Mouse (Mus musculus) gastrocnemius, postnatal 36 days (tissue): ENCODE results near the gene Pnkd. TPM values are rescaled to one million over a fixed set of nuclear protein-coding genes. Genes with fewer than 3 reads are reported as not detected.
A peak's percentile ranks its signal among the peaks of the same experiment; 100 is the strongest.

Experiments used
- DNase-seq, 2 experiments: peaks; one replicate each; pipeline ENCODE4 v3.0.0; 2022
- intact Hi-C: fragments of 180-260 bp; cut with DNase I; formaldehyde crosslinking; loops from one replicate; pipeline ENCODE4 v1.15.1; 2025
- total RNA-seq, 2 experiments: library from RNA; stranded (reverse); gene quantifications; 2 replicates each; pipeline ENCODE4 v1.2.3; 2021

Gene Pnkd
- total RNA-seq, 2 experiments from 2014 or later: 53.4 to 54.8 TPM

GRCm38 (mm10) chr1:74343161-74343560, 58.4 kb downstream of the Pnkd start:
- intact Hi-C loops: no loop called here

DNA sequence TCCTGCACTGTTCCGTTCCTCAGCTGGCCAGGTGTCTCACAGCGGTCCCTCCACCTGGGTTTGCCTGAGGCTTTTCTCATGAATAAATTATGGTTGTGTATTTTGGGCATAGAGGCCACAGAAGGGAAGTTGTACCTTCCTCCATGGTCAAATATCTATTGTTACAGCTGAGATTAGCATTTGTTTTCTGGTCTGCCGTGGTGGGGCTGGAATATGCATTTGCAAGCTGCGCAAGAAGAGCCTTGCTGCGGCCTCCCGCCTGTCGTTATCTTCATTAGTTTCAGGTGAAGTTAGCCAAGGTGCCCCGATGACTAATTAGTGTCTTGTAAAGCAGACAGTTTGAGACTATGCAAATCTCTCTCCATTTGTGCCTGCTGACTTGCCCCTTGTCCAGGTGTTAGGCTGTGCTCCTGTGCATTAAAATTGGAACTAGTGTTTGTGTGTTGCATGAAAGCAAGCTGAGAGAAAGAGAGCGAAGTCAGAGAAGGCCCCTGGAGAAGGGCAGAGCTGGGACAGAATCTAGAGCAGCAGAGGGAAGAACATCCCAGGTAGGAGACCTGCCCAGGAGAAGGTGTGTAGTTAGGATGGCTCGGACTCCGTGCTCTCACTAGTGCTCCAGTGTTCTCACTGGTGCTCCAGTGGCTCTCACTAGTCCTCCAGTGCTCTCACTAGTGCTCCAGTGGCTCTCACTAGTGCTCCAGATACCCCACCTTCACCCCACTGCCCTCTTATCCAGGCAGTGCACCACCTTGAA, 59.6 kb downstream of the Pnkd start:
- DNase-seq: no peak
- intact Hi-C loops: no loop called here

More at GRCm38 (mm10) chr1:74343161-74343560, 58.4 kb downstream of the Pnkd start:
- DNase-seq: no peak

- no peak for DNase-seq
- intact Hi-C loops: no loop called here
These were observed 66.5 kb downstream of the Pnkd start for GRCm38 (mm10) chr1:74351185-74351769.

GRCm38 (mm10) chr1:74352532-74353096, 67.9 kb downstream of the Pnkd start:
- no peak for DNase-seq
- intact Hi-C loops: no loop called here

DNA sequence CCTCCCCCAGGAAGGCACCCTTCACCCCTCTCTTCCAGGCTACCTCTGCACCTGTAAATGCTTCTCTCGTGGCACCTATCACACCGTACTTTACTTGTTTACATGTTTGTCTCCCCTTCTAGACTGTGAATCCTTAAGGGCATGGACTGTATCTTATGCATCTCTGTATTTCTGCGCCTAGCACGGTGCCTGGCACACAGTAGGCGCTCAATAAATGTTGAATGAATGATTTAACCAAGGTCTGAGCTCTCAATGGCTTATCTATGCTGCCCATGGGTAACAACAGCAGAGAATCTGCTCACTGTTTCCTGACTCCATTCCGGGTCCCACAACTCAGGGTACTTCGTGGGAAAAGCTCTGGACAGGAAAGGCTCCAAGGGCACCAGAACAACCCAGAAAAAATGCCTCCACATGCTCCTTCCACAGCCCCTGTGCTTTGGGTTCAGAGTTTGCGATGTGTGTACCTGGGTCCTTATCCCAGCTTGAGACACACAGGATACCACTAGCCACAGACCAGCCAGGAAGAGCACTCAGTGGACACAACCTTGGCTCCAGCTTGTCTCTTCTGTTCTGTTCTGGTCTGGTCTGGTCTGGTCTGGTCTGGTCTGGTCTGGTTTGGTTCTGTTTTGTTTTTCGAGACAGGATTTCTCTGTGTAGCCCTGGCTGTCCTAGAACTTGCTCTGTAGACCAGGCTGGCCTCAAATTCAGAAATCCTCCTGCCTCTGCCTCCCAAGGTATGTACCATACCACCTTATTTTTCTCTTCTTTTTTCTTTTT, 68.9 kb downstream of the Pnkd start:
- intact Hi-C loops: no loop called here
- no peak for DNase-seq

GRCm38 (mm10) chr1:74357531-74357930, 72.8 kb downstream of the Pnkd start:
- DNase-seq: no peak
- intact Hi-C loops: no loop called here

DNA sequence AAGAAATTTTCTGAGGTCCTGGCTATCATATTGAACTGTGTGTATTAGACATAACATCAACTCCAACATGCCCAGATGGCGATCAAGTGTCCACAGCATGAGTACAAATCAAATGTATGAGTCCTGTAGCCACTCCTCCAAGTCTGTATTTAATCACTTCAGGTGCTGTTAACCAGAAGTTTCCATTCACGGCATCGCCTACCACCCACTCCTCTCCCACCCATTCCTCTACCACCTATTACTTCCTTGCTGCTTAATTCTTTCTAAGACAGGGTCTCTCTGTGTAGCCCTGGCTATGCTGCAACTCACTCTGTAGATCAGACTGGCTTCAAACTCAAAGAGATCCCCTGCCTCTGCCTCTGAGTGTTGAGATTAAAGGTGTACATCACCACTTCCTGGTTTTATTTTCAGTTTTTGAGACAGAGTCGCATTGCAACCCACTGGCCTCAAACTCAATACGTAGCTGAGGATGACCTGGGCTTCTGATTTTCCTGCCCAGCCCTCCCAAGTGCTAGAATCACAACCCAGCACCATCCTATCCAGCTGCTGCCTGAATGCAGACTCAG, 75.3 kb downstream of the Pnkd start:
- DNase-seq: no peak
- intact Hi-C loops: loop anchor here (5.0 kb wide), 1 partner anchor 153 kb away; no protein-coding TSS in a partner anchor

- intact Hi-C loops: loop anchor here (2.0 to 5.0 kb wide), 2 partner anchors 49 to 155 kb away; no protein-coding TSS in a partner anchor
- DNase-seq: peak; percentile 49 to 55
These were observed 77.1 kb downstream of the Pnkd start, which contains the start of gene Catip for GRCm38 (mm10) chr1:74361812-74362211. Gene Catip, plus strand, starts transcription at chr1:74362108.

DNA sequence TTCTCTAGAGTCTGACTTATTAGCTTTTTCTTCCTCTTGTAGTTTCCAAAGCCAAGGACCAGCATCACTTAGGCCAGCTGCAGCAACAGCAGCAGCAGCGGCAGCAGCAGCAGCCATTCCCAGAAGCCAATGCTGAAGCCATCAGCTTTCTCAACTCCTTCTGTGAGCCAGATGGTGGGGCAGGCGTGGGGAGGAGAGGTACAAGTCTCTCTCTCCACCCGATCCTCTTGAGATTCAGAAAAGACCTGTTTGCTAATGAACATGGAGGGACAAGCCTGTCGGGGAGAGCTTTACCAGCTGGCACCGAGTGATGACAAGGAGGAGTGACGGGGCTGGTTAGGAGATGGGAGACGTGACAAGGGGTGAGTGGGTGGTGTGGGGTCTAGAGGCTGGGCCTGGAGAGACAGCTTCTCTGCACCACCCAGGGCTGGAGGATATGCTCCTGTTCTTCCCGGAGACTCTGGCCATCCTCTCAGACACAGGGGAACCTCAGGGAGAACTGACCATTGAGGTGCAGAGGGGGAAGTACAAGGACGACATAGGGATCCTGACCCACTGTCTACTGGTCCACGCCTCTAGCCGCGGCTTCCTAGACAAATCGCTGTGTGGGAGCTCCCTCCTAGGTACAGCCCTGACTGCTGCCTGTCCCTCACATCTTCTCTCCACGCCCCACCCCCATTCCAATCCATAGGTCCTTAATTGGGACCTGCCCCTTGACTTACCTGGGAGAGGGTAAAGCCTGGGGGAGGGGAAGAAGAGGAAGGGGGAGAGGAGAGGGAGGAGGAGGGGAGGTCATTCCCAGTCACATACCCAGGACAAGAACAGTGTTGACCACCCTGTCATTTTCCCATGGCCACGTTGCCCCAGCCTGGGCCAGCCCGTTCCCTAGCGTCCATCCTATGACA, 77.8 kb downstream of the Pnkd start:
- DNase-seq: no peak
- intact Hi-C loops: loop anchor here (2.0 to 5.0 kb wide), 2 partner anchors 50 to 155 kb away; no protein-coding TSS in a partner anchor

DNA sequence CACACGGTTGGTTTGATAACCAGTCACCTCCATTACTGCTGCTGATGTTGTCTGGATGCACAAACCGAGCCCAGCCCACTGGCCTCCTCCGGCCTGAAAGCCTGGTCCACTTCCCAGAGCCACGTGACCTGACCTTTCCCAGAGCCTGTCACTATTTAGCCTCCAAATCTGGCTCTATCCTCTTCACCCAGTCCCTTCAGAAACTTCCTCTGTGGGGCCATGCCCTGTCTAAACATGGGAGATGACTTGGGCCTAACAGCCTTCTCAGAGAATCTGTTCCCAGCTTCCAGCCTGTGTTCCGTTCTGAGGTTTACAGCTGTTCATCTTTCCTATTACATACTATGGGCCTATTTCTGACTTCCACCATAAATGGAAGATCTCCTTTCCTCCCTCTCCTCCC, 78.7 kb downstream of the Pnkd start:
- DNase-seq: peak in 1 of 2 experiments; percentile 7
- intact Hi-C loops: loop anchor here (2.0 to 5.0 kb wide), 2 partner anchors 51 to 156 kb away; no protein-coding TSS in a partner anchor

DNA sequence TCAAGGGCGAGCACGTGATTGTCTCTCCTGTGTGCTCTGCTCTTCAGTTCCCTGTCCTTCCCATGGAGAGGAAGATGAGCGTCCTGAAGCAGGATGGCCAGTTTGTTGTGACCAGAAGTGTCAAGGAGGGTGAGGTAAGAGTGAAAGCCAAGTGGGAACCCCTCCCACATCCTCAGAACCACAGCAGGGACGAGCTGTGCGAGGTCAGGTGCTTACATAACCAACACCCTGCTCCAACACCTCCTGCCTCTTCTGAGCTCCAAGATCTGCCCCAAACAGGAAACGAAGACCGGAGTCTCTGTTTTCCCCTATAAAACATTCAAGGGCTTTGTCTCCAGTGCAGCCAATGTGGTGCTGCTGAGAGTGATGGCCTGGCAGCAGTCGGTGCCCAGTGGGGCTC, 79.5 kb downstream of the Pnkd start:
- peak in 1 of 2 experiments; percentile 3 for DNase-seq
- intact Hi-C loops: loop anchor here (5.0 kb wide), 1 partner anchor 157 kb away; no protein-coding TSS in a partner anchor

- intact Hi-C loops: no loop called here
- DNase-seq: peak; percentile 54 to 57
These were observed 83.3 kb downstream of the Pnkd start for GRCm38 (mm10) chr1:74367886-74368645.

GRCm38 (mm10) chr1:74370040-74370439, 85.3 kb downstream of the Pnkd start:
- intact Hi-C loops: no loop called here
- DNase-seq: peak in 1 of 2 experiments; percentile 0

DNA sequence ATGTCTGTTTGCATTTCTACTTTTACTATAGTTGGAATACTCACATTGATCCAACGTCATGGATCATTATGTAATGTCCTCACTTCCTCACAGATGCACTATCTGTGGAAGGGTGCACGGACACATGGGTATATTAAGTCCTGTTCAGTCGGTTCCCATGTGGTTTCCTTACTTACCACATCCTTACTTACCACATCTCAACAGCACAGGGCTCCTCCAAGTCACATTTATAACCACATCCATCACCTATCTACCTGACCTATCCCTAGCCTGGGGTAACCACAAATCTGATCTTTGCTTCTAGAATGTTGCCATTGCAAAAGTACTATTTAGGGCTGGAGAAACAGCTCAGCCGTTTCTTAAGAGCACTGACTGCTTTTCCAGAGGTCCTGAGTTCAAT, 88.6 kb downstream of the Pnkd start:
- DNase-seq: no peak
- intact Hi-C loops: no loop called here

- intact Hi-C loops: no loop called here
- DNase-seq: no peak
These were observed 90.2 kb downstream of the Pnkd start, which contains the start of gene Slc11a1 for GRCm38 (mm10) chr1:74374980-74375379. Gene Slc11a1, plus strand, starts transcription at chr1:74375195.

DNA sequence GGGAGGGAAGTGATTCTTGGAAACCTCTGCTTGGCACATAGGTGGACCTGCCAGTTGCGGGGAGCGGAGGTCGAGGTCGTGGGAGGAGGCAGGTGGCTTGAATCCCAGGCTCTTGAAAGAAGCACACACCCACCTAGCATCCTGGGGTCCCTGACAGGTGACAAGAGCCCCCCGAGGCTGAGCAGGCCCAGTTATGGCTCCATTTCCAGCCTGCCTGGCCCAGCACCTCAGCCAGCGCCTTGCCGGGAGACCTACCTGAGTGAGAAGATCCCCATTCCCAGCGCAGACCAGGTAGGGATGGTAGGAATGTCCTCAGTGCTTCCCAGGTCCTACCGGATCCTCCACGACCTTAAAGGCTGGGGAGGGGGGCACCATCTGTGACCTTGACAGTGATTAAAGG, 90.8 kb downstream of the Pnkd start:
- no peak for DNase-seq
- intact Hi-C loops: no loop called here

DNA sequence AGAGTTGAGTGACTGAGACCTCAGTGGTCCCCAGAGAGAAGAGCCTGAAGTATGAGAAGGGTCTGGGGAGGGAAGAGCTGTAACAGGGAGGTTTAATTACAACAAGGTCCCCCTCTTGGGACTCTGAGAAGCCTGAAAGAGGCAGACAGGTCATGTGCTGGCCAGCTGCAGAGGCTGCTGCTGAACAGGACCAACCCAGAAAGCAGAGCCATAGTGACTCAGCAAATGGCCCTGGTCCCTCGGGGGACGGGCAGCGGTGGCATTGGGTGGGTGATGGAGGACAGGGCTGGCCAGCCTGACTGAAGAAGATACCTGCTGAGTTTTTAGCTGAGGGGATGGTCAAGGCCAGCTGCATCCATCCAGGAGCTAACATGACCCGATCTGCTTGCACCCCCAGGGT, 91.7 kb downstream of the Pnkd start:
- intact Hi-C loops: no loop called here
- peak in 1 of 2 experiments; percentile 46 for DNase-seq

GRCm38 (mm10) chr1:74379058-74379504, 94.4 kb downstream of the Pnkd start:
- intact Hi-C loops: no loop called here

More at GRCm38 (mm10) chr1:74379058-74379504, 94.4 kb downstream of the Pnkd start:
- no peak for DNase-seq
